Mouse (Mus musculus): ENCODE measurements around the gene Tceal6. TPM values are rescaled to one million over a fixed set of nuclear protein-coding genes. Genes with fewer than 3 reads are reported as not detected.
"Not testable (repeated sequence)": the region's sequence is repeated elsewhere in the genome, so short reads cannot be mapped to it uniquely, and the experiment has no call there.

The Tceal6 gene
- polyA plus RNA-seq (2012; rRNA removed), result 134 and 155 TPM in 2 replicates

DNA sequence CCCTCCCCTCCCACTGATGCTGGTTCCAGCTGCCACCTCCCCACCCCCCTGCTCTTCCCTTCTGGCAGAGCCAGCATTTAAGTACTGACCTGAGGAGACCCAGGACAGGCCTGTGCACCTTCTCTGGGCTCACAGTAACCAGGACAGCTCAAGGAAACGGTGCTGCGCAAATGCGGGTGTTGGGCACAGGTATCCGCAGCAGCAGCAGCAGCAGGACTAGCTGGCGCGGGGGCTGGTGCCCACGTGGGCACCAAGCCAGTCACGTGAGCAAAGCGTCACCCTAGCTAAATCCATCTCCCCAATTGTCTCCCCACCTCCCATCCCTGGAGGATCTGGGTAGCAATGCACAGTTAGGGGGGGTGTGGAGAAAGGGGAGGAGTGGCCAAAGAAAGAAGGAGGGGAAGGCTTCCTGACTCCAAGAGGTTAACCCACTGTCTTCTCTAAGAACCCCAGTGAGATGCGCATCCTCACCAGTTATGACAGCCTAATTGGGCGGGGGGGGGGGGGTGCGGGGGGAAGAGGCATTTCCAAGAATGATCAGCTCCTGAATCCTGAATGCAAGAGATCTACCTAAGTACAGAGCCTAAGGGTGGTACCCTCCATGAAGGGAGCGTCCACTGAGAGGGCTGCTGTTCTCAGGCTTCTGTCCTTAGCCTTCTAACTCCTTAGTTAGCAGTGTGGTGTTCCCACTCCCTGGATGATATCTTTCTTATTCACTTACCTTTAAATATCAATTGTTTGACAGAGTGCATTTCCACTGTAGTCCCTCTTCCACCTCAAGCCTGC, at the start of gene Tceal6:
TSS of gene Tceal6 (minus strand) at position 252 of the 786 bp plus-strand sequence.
- peak; percentile 20 to 45 for DNase-seq (ENCODE audit: extremely low spot score in 1 of 2, low spot score in 1 of 2)

DNA sequence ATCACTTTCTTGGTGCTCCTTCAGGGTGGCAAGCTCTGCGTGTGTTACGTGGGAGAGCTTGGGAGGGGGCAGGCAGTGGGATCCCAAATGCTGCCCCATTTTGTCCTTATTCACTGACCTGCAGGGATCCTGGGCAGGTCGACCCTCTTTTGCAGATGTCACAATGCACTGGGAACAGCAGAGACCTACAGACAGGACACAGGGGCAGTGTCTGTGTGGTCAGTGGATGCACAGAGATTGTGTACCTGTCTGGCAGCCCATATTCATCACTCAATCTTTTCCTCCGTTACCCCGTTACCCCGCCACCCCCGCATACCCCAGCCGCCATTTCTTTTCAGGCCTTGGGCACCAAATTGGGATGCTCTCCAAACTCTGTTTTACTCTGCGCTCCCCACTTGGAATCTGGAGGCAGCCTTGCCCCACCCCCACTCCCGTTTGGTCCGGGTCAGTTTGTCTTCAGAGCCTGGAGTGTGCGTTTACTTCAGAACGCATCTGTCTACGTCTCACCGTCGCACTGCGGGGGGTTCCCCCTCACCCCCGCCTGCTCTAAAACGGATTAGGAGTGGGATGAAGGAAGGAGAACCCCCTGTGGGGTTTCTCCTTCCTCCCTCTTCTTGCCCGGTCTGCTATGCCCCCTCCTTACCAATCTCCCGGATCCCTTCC, 583 bp downstream of the Tceal6 start:
- peak in 1 of 2 experiments; percentile 15 for DNase-seq (ENCODE audit: extremely low spot score in 1 of 2, low spot score in 1 of 2)

DNA sequence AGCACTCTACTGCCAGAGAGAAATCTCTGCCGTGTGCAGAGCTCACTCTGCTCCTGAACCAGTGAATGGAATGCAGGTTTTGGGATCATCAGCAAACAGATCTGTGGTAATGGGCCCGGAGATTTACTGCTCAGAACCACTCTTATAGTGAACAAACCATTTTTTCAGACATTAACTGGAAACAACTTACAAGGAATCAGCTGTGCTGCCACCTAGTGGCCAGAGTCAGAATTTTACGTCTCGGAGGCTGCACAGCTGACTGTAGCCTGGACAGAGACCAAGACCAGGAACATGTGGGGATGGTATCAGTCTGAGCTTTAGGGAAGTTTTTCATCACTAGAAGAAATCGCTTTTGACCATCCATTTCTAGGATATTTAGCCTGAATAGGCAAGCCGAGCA, 20.6 kb downstream of the Tceal6 start:
- DNase-seq (ENCODE audit: extremely low spot score in 1 of 2, low spot score in 1 of 2), result not testable (repeated sequence)

DNA sequence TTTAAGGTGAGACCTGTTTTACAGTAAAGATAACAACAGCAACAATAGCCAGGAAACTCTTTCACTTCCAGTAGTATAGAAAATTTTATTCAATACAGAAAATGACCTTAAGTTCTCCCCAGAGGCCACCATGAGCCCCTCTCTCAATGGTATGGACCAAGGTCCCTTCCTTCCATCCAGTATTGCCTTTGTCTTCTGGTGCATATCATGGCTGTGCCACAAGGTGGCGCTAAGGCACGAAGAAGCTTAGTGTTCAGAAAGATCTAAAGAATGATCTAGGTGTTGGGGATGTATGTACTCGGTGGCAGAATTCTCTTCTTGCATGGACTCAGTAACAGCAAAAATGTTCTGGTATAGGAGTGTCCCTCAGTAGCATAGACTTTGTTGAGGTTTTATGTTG, 21.8 kb downstream of the Tceal6 start:
- not testable (repeated sequence) for DNase-seq (ENCODE audit: extremely low spot score in 1 of 2, low spot score in 1 of 2)

DNA sequence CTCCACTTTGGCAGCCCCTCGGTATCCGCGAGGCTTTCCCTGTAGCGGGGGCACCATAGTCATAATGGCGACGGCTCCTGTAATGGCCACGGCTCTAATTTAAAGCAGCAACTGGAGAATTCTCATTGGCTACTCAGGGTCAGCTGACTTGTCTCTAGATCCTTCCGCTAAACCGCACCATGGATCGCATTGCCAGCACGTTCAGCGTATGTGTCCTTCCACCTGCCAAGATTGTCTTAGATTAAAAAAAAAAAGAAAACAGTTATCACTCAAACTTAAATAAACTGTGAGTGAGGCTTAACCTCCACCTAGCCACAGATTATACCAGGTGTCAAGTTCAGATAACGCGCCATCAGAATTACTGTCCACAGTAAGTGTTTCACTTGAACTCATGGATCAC, 33.0 kb downstream of the Tceal6 start, which contains the start of gene Gm15023:
TSS of gene Gm15023 (minus strand) at position 101 of the 400 bp plus-strand sequence.
- not testable (repeated sequence) for DNase-seq (ENCODE audit: extremely low spot score in 1 of 2, low spot score in 1 of 2)

Other genes starting within 250 kb of the Tceal6 start
- 0.13 and 0.18 TPM in 2 replicates for gene Nxf2, start 245.9 kb downstream of the Tceal6 start, polyA plus RNA-seq (2012; rRNA removed)
- gene Zmat1, start 201.5 kb downstream of the Tceal6 start, polyA plus RNA-seq (2012; rRNA removed), result 9.3 and 9.7 TPM in 2 replicates
- 0.02 TPM in 1 of 2 replicates, not detected in the other for gene Gm15023, start 33.1 kb downstream of the Tceal6 start, polyA plus RNA-seq (2012; rRNA removed)
- gene Pramel3, start 91.6 kb upstream of the Tceal6 start, polyA plus RNA-seq (2012; rRNA removed), result 0.02 TPM in 1 of 2 replicates, not detected in the other
- 0.10 TPM in 1 of 2 replicates, not detected in the other for gene Gm5128, start 162.6 kb upstream of the Tceal6 start, polyA plus RNA-seq (2012; rRNA removed)
- 0.04 TPM in 1 of 2 replicates, not detected in the other for gene Gm7903, start 223.1 kb upstream of the Tceal6 start, polyA plus RNA-seq (2012; rRNA removed)

All from frontal cortex, adult 2 months (tissue).